Mouse (Mus musculus) neural tube, embryonic 13.5 days (tissue): ENCODE measurements around the gene Pigh. TPM values are rescaled to one million over a fixed set of nuclear protein-coding genes. Genes with fewer than 3 reads are reported as not detected.
A peak's percentile ranks its signal among the peaks of the same experiment; 100 is the strongest.

Source experiments
- ATAC-seq: fragments of 200-750 bp; cut with Nextera tagmentation; 2 replicates; pipeline ENCODE4 v1.8.0; 2017; ENCODE audit warnings: low read depth, mild to moderate bottlenecking, moderate TSS enrichment, moderate library complexity
- H3K27ac ChIP-seq: fragments of 300-500 bp; sonication (generic); replicated peaks from 2 replicates; pipeline ENCODE4 v1.5.1; 2015; ENCODE audit warnings: moderate library complexity, mild to moderate bottlenecking, inconsistent platforms
- H3K27me3 ChIP-seq: fragments of 300-500 bp; sonication (generic); 2 replicates; pipeline ENCODE4 v1.6.1; 2015; ENCODE audit warnings: mild to moderate bottlenecking, inconsistent platforms
- H3K36me3 ChIP-seq: fragments of 300-500 bp; sonication (generic); 2 replicates; pipeline ENCODE4 v1.6.1; 2015; ENCODE audit warnings: mild to moderate bottlenecking, inconsistent platforms
- H3K4me1 ChIP-seq: fragments of 300-500 bp; sonication (generic); replicated peaks from 2 replicates; pipeline ENCODE4 v1.6.1; 2015; ENCODE audit warnings: inconsistent platforms
- H3K4me2 ChIP-seq: fragments of 300-500 bp; sonication (generic); 2 replicates; pipeline ENCODE4 v1.6.1; 2015; ENCODE audit warnings: inconsistent platforms, mild to moderate bottlenecking, moderate library complexity
- H3K4me3 ChIP-seq: fragments of 300-500 bp; sonication (generic); 2 replicates; pipeline ENCODE4 v1.5.1; 2015; ENCODE audit warnings: mild to moderate bottlenecking, inconsistent platforms
- H3K9ac ChIP-seq: fragments of 300-500 bp; sonication (generic); 2 replicates; pipeline ENCODE4 v1.6.1; 2015; ENCODE audit warnings: moderate library complexity, mild to moderate bottlenecking, inconsistent platforms
- H3K9me3 ChIP-seq: fragments of 300-500 bp; sonication (generic); 2 replicates; pipeline ENCODE4 v1.6.1; 2016; ENCODE audit warnings: inconsistent platforms
- WGBS: fragments of 180-500 bp; shearing (Covaris S2); methylation state at CpG from one replicate; pipeline ENCODE4 v1.1.7; 2015; 5-methylcytosine and 5-hydroxymethylcytosine counted together
- polyA plus RNA-seq: library from polyadenylated mRNA; unstranded; fragments of >200 nt; fragmentation: Nextera tagmentation; extraction: Ambion mirVana; gene quantifications from 2 replicates; pipeline ENCODE4 v1.2.1, GENCODE M21; 2015

The Pigh gene
- polyA plus RNA-seq, 1 experiment from 2014 or later: 21.7 TPM

- Histone ChIP-seq H3K4me1 (no peaks in the 10 kb centered on the region), H3K27me3 (no peaks in the 10 kb centered on the region), H3K27ac (no peak overlapping the region), H3K36me3 (no peaks in the 10 kb centered on the region), H3K4me3 (no peak overlapping the region), H3K9me3 (no peaks in the 10 kb centered on the region), H3K9ac (no peak overlapping the region), H3K4me2 (no peak overlapping the region)
- WGBS: 63% methylated on average over 2 of the region's 2 CpGs
- no peak for ATAC-seq
Measured at GRCm38 (mm10) chr12:79104544-79104943, 15.1 kb upstream of the Pigh start.

GRCm38 (mm10) chr12:79103773-79104172, 14.3 kb upstream of the Pigh start:
- Histone ChIP-seq H3K9me3 (no peaks in the 10 kb centered on the region), H3K36me3 (no peaks in the 10 kb centered on the region), H3K4me3 (no peak overlapping the region), H3K4me2 (no peak overlapping the region), H3K27ac (no peak overlapping the region), H3K27me3 (no peaks in the 10 kb centered on the region), H3K9ac (no peak overlapping the region), H3K4me1 (no peaks in the 10 kb centered on the region)
- WGBS: 89% methylated on average over 3 of the region's 3 CpGs
- ATAC-seq: no peak

GRCm38 (mm10) chr12:79097106-79097752, 7.8 kb upstream of the Pigh start:
- Histone ChIP-seq H3K27me3 (no peaks in the 10 kb centered on the region), H3K9ac (no peak overlapping the region), H3K27ac (no peak overlapping the region), H3K9me3 (no peaks in the 10 kb centered on the region), H3K4me2 (no peak overlapping the region), H3K4me3 (no peak overlapping the region), H3K4me1 (no peaks in the 10 kb centered on the region), H3K36me3 (no peaks in the 10 kb centered on the region)
- 62% methylated on average over 3 of the region's 3 CpGs for WGBS
- ATAC-seq: peak; percentile 40; the same call in 1 of the 2 replicates

- no peaks in the 10 kb centered on the region for H3K36me3 ChIP-seq
- no peak overlapping the region for H3K27ac ChIP-seq
- no peak overlapping the region for H3K4me3 ChIP-seq
- no peak overlapping the region for H3K4me2 ChIP-seq
- ATAC-seq: no peak
- 57% methylated on average over 4 of the region's 4 CpGs for WGBS
- H3K27me3 ChIP-seq: no peaks in the 10 kb centered on the region
- H3K4me1 ChIP-seq: peaks cover 11% of the 10 kb centered on the region
- H3K9me3 ChIP-seq: no peaks in the 10 kb centered on the region
- no peak overlapping the region for H3K9ac ChIP-seq
Measured at GRCm38 (mm10) chr12:79092569-79092968, 3.1 kb upstream of the Pigh start.

GRCm38 (mm10) chr12:79073362-79073761, 16.1 kb downstream of the Pigh start:
- H3K36me3 ChIP-seq: peaks cover 85% of the 10 kb centered on the region
- no peak for ATAC-seq
- H3K4me3 ChIP-seq: no peak overlapping the region
- H3K4me1 ChIP-seq: no peaks in the 10 kb centered on the region
- no peak overlapping the region for H3K4me2 ChIP-seq
- no peaks in the 10 kb centered on the region for H3K9me3 ChIP-seq
- H3K27ac ChIP-seq: no peak overlapping the region
- 92% methylated on average over 6 of the region's 6 CpGs for WGBS
- H3K9ac ChIP-seq: no peak overlapping the region
- H3K27me3 ChIP-seq: no peaks in the 10 kb centered on the region

GRCm38 (mm10) chr12:79072576-79072975, 16.9 kb downstream of the Pigh start:
- H3K9ac ChIP-seq: no peak overlapping the region
- H3K4me2 ChIP-seq: no peak overlapping the region
- peaks cover 85% of the 10 kb centered on the region for H3K36me3 ChIP-seq
- 95% methylated on average over 6 of the region's 6 CpGs for WGBS
- no peak overlapping the region for H3K4me3 ChIP-seq
- H3K27me3 ChIP-seq: no peaks in the 10 kb centered on the region
- no peaks in the 10 kb centered on the region for H3K9me3 ChIP-seq
- ATAC-seq: no peak
- H3K4me1 ChIP-seq: no peaks in the 10 kb centered on the region
- no peak overlapping the region for H3K27ac ChIP-seq

GRCm38 (mm10) chr12:79070736-79071333, 18.6 kb downstream of the Pigh start:
- Histone ChIP-seq H3K27ac (no peak overlapping the region), H3K36me3 (peaks cover 81% of the 10 kb centered on the region), H3K9me3 (no peaks in the 10 kb centered on the region), H3K4me3 (no peak overlapping the region), H3K27me3 (no peaks in the 10 kb centered on the region), H3K4me1 (no peaks in the 10 kb centered on the region), H3K9ac (no peak overlapping the region), H3K4me2 (no peak overlapping the region)
- WGBS: 87% methylated on average over 9 of the region's 9 CpGs
- ATAC-seq: no peak

- no peak overlapping the region for H3K9ac ChIP-seq
- H3K4me1 ChIP-seq: no peaks in the 10 kb centered on the region
- peaks cover 81% of the 10 kb centered on the region for H3K36me3 ChIP-seq
- no peak overlapping the region for H3K27ac ChIP-seq
- no peaks in the 10 kb centered on the region for H3K27me3 ChIP-seq
- no peak for ATAC-seq
- no peaks in the 10 kb centered on the region for H3K9me3 ChIP-seq
- H3K4me2 ChIP-seq: no peak overlapping the region
- H3K4me3 ChIP-seq: no peak overlapping the region
- 85% methylated on average over 6 of the region's 6 CpGs for WGBS
Measured at GRCm38 (mm10) chr12:79069916-79070315, 19.5 kb downstream of the Pigh start.

- H3K4me2 ChIP-seq: no peak overlapping the region
- no peak overlapping the region for H3K27ac ChIP-seq
- no peaks in the 10 kb centered on the region for H3K9me3 ChIP-seq
- WGBS: 91% methylated on average over 6 of the region's 6 CpGs
- H3K4me3 ChIP-seq: no peak overlapping the region
- H3K4me1 ChIP-seq: no peaks in the 10 kb centered on the region
- peaks cover 82% of the 10 kb centered on the region for H3K36me3 ChIP-seq
- H3K27me3 ChIP-seq: no peaks in the 10 kb centered on the region
- ATAC-seq: no peak
- no peak overlapping the region for H3K9ac ChIP-seq
Measured at GRCm38 (mm10) chr12:79069187-79069608, 20.3 kb downstream of the Pigh start.

- Histone ChIP-seq H3K4me1 (no peaks in the 10 kb centered on the region), H3K27ac (no peak overlapping the region), H3K9me3 (no peaks in the 10 kb centered on the region), H3K36me3 (peaks cover 81% of the 10 kb centered on the region), H3K4me2 (no peak overlapping the region), H3K9ac (no peak overlapping the region), H3K27me3 (no peaks in the 10 kb centered on the region), H3K4me3 (no peak overlapping the region)
- WGBS: 94% methylated on average over 11 of the region's 11 CpGs
- ATAC-seq: no peak
Measured at GRCm38 (mm10) chr12:79068306-79068705, 21.1 kb downstream of the Pigh start.

GRCm38 (mm10) chr12:79067526-79067925, 21.9 kb downstream of the Pigh start:
- Histone ChIP-seq H3K36me3 (peaks cover 73% of the 10 kb centered on the region), H3K27ac (no peak overlapping the region), H3K4me1 (no peaks in the 10 kb centered on the region), H3K4me2 (no peak overlapping the region), H3K4me3 (no peak overlapping the region), H3K9me3 (no peaks in the 10 kb centered on the region), H3K27me3 (no peaks in the 10 kb centered on the region), H3K9ac (no peak overlapping the region)
- no peak for ATAC-seq
- 87% methylated on average over 5 of the region's 5 CpGs for WGBS

- Histone ChIP-seq H3K27ac (no peak overlapping the region), H3K36me3 (peaks cover 71% of the 10 kb centered on the region), H3K4me2 (no peak overlapping the region), H3K9me3 (no peaks in the 10 kb centered on the region), H3K4me3 (no peak overlapping the region), H3K27me3 (no peaks in the 10 kb centered on the region), H3K4me1 (no peaks in the 10 kb centered on the region), H3K9ac (no peak overlapping the region)
- 89% methylated on average over 9 of the region's 9 CpGs for WGBS
- ATAC-seq: no peak
Measured at GRCm38 (mm10) chr12:79066431-79066830, 23.0 kb downstream of the Pigh start.

GRCm38 (mm10) chr12:79064451-79064850, 25.0 kb downstream of the Pigh start:
- no peaks in the 10 kb centered on the region for H3K27me3 ChIP-seq
- 93% methylated on average over 13 of the region's 13 CpGs for WGBS
- no peak overlapping the region for H3K4me3 ChIP-seq
- H3K4me2 ChIP-seq: no peak overlapping the region
- no peak overlapping the region for H3K27ac ChIP-seq
- no peak overlapping the region for H3K9ac ChIP-seq
- peaks cover 54% of the 10 kb centered on the region for H3K36me3 ChIP-seq
- no peak for ATAC-seq
- H3K4me1 ChIP-seq: no peaks in the 10 kb centered on the region
- no peaks in the 10 kb centered on the region for H3K9me3 ChIP-seq
